Comparison of ENCODE assay signal across 8 mouse cellular contexts in the genomic region with DNA sequence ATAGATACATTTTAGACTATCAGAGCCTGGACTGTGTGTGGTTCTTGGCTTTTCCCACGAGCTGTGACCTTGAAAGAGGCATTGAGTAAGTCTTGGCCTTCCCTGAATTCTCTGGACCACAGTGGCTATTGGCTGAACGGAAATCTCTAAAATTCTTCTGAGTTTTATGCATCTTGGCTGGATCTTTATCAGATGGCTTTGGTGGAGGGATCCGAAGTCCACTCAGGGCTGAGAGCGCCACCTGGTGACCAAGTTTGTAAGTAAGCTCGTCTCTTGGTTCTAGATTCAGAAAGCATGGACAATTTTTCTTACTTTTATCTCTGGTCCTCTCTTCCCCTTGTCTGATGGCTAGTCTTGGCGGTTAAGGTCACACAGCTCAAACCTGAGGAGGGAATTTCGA. TPM values are rescaled to one million over a fixed set of nuclear protein-coding genes. Genes with fewer than 3 reads are reported as not detected.
DNase-seq lines count a peak whose midpoint lies in the region; ATAC-seq and TF ChIP-seq lines count a peak whose summit lies in the region.

No protein-coding gene starts in this region.

- peak; percentile 55; the same call in 1 of the 2 replicates for ATAC-seq in neutrophil, adult 5-6 weeks (ENCODE audit: extremely low read depth, insufficient number of reproducible peaks, low FRiP score, poor library complexity, severe bottlenecking)

- no peaks in the 10 kb centered on the region for H3K4me1 ChIP-seq in cortical plate, adult 2 months (ENCODE audit: control insufficient read depth, insufficient read depth, low read length)

- DNase-seq in heart, adult 8-10 months (ENCODE audit: low spot score), result peak; percentile 73
- no peak for DNase-seq in heart, adult 11 months
- peak; percentile 86 to 95 for DNase-seq in adrenal gland, adult (ENCODE audit: inconsistent age in 2 of 2, low spot score in 1 of 2)
- peak; percentile 78 for DNase-seq in heart, postnatal 4 days
- peak; percentile 82 to 85 for DNase-seq in left cerebral cortex, postnatal 14 days (ENCODE audit: low spot score in 2 of 2)
- peak; percentile 97 for DNase-seq in testis, postnatal 10 days (ENCODE audit: low spot score)

- no peak overlapping the region for H3K27ac ChIP-seq in cortical plate, adult 2 months (ENCODE audit: insufficient read depth, low read length)

- intact Hi-C loops in left cerebral cortex, postnatal 14 days (cut with DNase I), result loop anchor here (5.0 kb wide), 2 partner anchors 187 to 188 kb away; a partner anchor contains a TSS

- H3K4me3 ChIP-seq in cortical plate, adult 2 months (ENCODE audit: insufficient read depth, low read length), result no peak overlapping the region

- peak; percentile 72 for TF ChIP-seq CTCF in cortical plate, adult 2 months (IDR thresholded peaks at IDR 0.05; ENCODE audit: extremely low read depth, insufficient read depth, low read length)

- TF ChIP-seq POLR2A in cortical plate, adult 2 months (IDR thresholded peaks at IDR 0.05; ENCODE audit: extremely low read depth, insufficient read depth, low read length), result no peak

RNA-seq across cellular contexts. Expression of a gene that starts 13.9 kb away (rescaled TPM):
- total RNA-seq in heart, adult 8-10 months (2022), result 1 to 10 TPM; 5.0 to 7.0 (median 6.3) TPM
- polyA plus RNA-seq in cortical plate, adult 2 months (2012; rRNA removed), result 2.1 and 2.9 TPM in 2 replicates
- total RNA-seq in heart, postnatal 4 days (2021), result 10 to 100 TPM; 12.3 to 18.6 TPM
- total RNA-seq in left cerebral cortex, postnatal 14 days (2021), result 1 to 10 TPM; 2.9 to 3.0 TPM
- total RNA-seq in neutrophil, adult 5-6 weeks (2017), result 3.6 and 7.0 TPM in 2 replicates

RNA-seq across cellular contexts. Expression of a gene that starts 17.5 kb away (rescaled TPM):
- total RNA-seq in heart, adult 8-10 months (2022), result 100 to 1,000 TPM; 440 to 578 (median 532) TPM
- 738 and 746 TPM in 2 replicates for polyA plus RNA-seq in cortical plate, adult 2 months (2012; rRNA removed)
- total RNA-seq in heart, postnatal 4 days (2021), result 100 to 1,000 TPM; 395 to 401 TPM
- 100 to 1,000 TPM; 801 to 831 TPM for total RNA-seq in left cerebral cortex, postnatal 14 days (2021)
- total RNA-seq in neutrophil, adult 5-6 weeks (2017), result 21.9 and 25.0 TPM in 2 replicates

RNA-seq across cellular contexts. Expression of a gene that starts 52.2 kb away (rescaled TPM):
- 100 to 1,000 TPM in 3 of 4 experiments, 10 to 100 TPM in 1; 87.1 to 122 (median 111) TPM for total RNA-seq in heart, adult 8-10 months (2022)
- polyA plus RNA-seq in cortical plate, adult 2 months (2012; rRNA removed), result 414 and 428 TPM in 2 replicates
- total RNA-seq in heart, postnatal 4 days (2021), result 100 to 1,000 TPM; 124 to 127 TPM
- total RNA-seq in left cerebral cortex, postnatal 14 days (2021), result 100 to 1,000 TPM; 387 to 415 TPM
- 24.2 and 29.7 TPM in 2 replicates for total RNA-seq in neutrophil, adult 5-6 weeks (2017)

Comparison
In these comparisons a context has a peak if more than half of its experiments do, and no peak if none do; other contexts are left out.
1. RNA of a gene that starts 17.5 kb away (total RNA-seq): 801 to 831 TPM in left cerebral cortex, postnatal 14 days, 440 to 578 TPM in heart, adult 8-10 months and 395 to 401 TPM in heart, postnatal 4 days; 21.9 to 25.0 TPM in neutrophil, adult 5-6 weeks; every median in the first group is over 10 times any median in the second.